Mouse (Mus musculus) intestine, postnatal 0 days (tissue): ENCODE data around the gene Dlgap1. TPM values are rescaled to one million over a fixed set of nuclear protein-coding genes. Genes with fewer than 3 reads are reported as not detected.
A peak's percentile ranks its signal among the peaks of the same experiment; 100 is the strongest.

Experiments used
- ATAC-seq: fragments of 200-750 bp; cut with Nextera tagmentation; 2 replicates; pipeline ENCODE4 v1.8.0; 2017; ENCODE audit warnings: mild to moderate bottlenecking, moderate TSS enrichment, moderate library complexity
- H3K27ac ChIP-seq: fragments of 300-500 bp; sonication (generic); 2 replicates; pipeline ENCODE4 v1.5.1; 2014; ENCODE audit warnings: mild to moderate bottlenecking, low read depth, low read length, moderate library complexity
- H3K27me3 ChIP-seq: fragments of 300-500 bp; sonication (generic); replicated peaks from 2 replicates; pipeline ENCODE4 v1.6.1; 2014; ENCODE audit warnings: low read length, mixed read lengths; ENCODE audit not compliant: control insufficient read depth, insufficient read depth
- H3K36me3 ChIP-seq: fragments of 300-500 bp; sonication (generic); 2 replicates; pipeline ENCODE4 v1.6.1; 2014; ENCODE audit warnings: mild to moderate bottlenecking, moderate library complexity; ENCODE audit not compliant: control insufficient read depth, insufficient read depth
- H3K4me1 ChIP-seq: fragments of 300-500 bp; sonication (generic); replicated peaks from 2 replicates; pipeline ENCODE4 v1.6.1; 2014; ENCODE audit warnings: antibody characterized with exemption, low read length, mixed read lengths; ENCODE audit not compliant: control insufficient read depth, insufficient read depth
- H3K4me2 ChIP-seq: fragments of 300-500 bp; sonication (generic); replicated peaks from 2 replicates; pipeline ENCODE4 v1.6.1; 2014; ENCODE audit warnings: low read depth, mild to moderate bottlenecking, moderate library complexity
- H3K4me3 ChIP-seq: fragments of 300-500 bp; sonication (generic); 2 replicates; pipeline ENCODE4 v1.5.1; 2014; ENCODE audit warnings: low read depth, low read length
- H3K9ac ChIP-seq: fragments of 300-500 bp; sonication (generic); 2 replicates; pipeline ENCODE4 v1.6.1; 2014; ENCODE audit warnings: mild to moderate bottlenecking, low read depth, low read length
- H3K9me3 ChIP-seq: fragments of 300-500 bp; sonication (generic); 2 replicates; pipeline ENCODE4 v1.6.1; 2016; ENCODE audit warnings: mixed run types; ENCODE audit not compliant: control insufficient read depth
- CTCF ChIP-seq: sonication (generic); IDR thresholded peaks from 2 replicates; pipeline ENCODE4 v1.5.1; 2016; ENCODE audit warnings: low read depth, mild to moderate bottlenecking, control low read depth, antibody characterized with exemption, moderate library complexity
- WGBS: fragments of 180-500 bp; shearing (Covaris S2); extraction: QIAGEN DNeasy Blood & Tissue Kit; methylation state at CpG from one replicate; pipeline ENCODE4 v1.1.7; 2014; 5-methylcytosine and 5-hydroxymethylcytosine counted together
- polyA plus RNA-seq: library from polyadenylated mRNA; unstranded; fragments of >200 nt; fragmentation: Nextera tagmentation; extraction: Ambion mirVana; gene quantifications from 2 replicates; pipeline ENCODE4 v1.2.1, GENCODE M21; 2015

Gene Dlgap1
- polyA plus RNA-seq, 1 experiment from 2014 or later = 0.85 TPM

DNA sequence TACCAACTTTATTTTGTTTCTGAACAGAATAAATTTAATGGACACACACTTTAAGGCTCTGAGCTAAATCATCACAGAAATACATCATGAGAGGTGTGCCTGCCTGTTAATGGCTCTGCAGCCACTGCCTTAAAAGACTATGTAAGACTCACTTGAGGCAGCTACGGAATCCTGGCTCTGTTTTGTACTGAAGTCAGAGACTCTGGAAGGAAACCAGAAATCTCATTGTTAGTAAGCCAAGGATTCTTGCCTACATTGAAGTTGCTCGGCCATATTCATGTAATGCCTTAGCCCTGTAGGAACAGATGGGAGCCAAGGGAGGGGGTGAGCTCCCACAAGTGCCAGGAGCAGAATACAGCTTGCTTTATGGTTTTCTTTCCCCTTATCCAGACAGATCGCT, 394.7 kb downstream of the Dlgap1 start:
- WGBS = 69% methylated on average over 3 of the region's 3 CpGs
- no peaks in the 10 kb centered on the region for H3K9me3 ChIP-seq
- no peaks in the 10 kb centered on the region for H3K4me1 ChIP-seq
- no peak overlapping the region for H3K4me2 ChIP-seq
- H3K4me3 ChIP-seq = no peak overlapping the region
- no peaks in the 10 kb centered on the region for H3K27me3 ChIP-seq
- H3K36me3 ChIP-seq = no peaks in the 10 kb centered on the region
- no peak for TF ChIP-seq CTCF
- H3K27ac ChIP-seq = no peak overlapping the region
- no peak for ATAC-seq
- H3K9ac ChIP-seq = no peak overlapping the region

- Histone ChIP-seq H3K9ac (no peak overlapping the region), H3K27ac (no peak overlapping the region), H3K4me2 (no peak overlapping the region), H3K36me3 (no peaks in the 10 kb centered on the region), H3K4me1 (no peaks in the 10 kb centered on the region), H3K27me3 (no peaks in the 10 kb centered on the region), H3K4me3 (no peak overlapping the region), H3K9me3 (no peaks in the 10 kb centered on the region)
- WGBS = 83% methylated on average over 1 of the region's 1 CpGs
- ATAC-seq = no peak
- TF ChIP-seq CTCF = no peak
Measured at GRCm38 (mm10) chr17:70363971-70364370, 395.1 kb downstream of the Dlgap1 start.

- no peak overlapping the region for H3K9ac ChIP-seq
- TF ChIP-seq CTCF = no peak
- 38% methylated on average over 3 of the region's 3 CpGs for WGBS
Measured at GRCm38 (mm10) chr17:70369124-70369523, 400.3 kb downstream of the Dlgap1 start.

DNA sequence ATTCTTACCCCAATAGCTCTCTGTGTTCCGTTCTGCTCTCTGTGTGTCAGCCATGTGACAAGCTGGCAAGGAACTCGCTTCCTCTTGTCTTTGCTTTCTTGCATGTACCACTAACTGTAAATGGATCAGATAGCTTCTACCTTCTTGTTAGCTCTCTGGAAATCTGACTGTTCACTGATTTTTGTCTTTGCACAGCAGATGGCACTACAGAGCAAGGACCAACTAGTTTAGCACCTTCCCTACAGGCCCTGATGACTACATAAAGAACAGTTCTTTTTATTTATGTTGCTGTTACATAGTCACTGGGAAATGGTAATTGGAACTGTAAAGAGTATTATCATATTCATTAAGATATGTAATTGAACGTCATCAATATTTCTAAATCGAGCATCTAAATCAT, 408.1 kb downstream of the Dlgap1 start:
- Histone ChIP-seq H3K27me3 (no peaks in the 10 kb centered on the region), H3K9ac (no peak overlapping the region), H3K4me3 (no peak overlapping the region), H3K4me2 (no peak overlapping the region), H3K27ac (no peak overlapping the region), H3K9me3 (no peaks in the 10 kb centered on the region), H3K36me3 (no peaks in the 10 kb centered on the region), H3K4me1 (no peaks in the 10 kb centered on the region)
- no peak for ATAC-seq
- WGBS = 69% methylated on average over 4 of the region's 4 CpGs
- TF ChIP-seq CTCF = peak; percentile 51

More at GRCm38 (mm10) chr17:70369124-70369523, 400.3 kb downstream of the Dlgap1 start:
- Histone ChIP-seq H3K9me3 (no peaks in the 10 kb centered on the region), H3K4me1 (no peaks in the 10 kb centered on the region), H3K27me3 (no peaks in the 10 kb centered on the region), H3K36me3 (no peaks in the 10 kb centered on the region), H3K4me3 (no peak overlapping the region), H3K27ac (no peak overlapping the region), H3K4me2 (no peak overlapping the region)
- no peak for ATAC-seq

GRCm38 (mm10) chr17:70388447-70388846, 419.6 kb downstream of the Dlgap1 start:
- WGBS = 57% methylated on average over 1 of the region's 1 CpGs
- 0 out of 2 replicates have a peak, but pooled peaks cover 3% of the 10 kb centered on the region for H3K9me3 ChIP-seq
- no peaks in the 10 kb centered on the region for H3K27me3 ChIP-seq
- no peak for ATAC-seq
- H3K27ac ChIP-seq = no peak overlapping the region
- H3K4me3 ChIP-seq = no peak overlapping the region
- H3K4me2 ChIP-seq = no peak overlapping the region
- H3K36me3 ChIP-seq = no peaks in the 10 kb centered on the region
- H3K4me1 ChIP-seq = no peaks in the 10 kb centered on the region
- H3K9ac ChIP-seq = no peak overlapping the region
- TF ChIP-seq CTCF = no peak

GRCm38 (mm10) chr17:70397220-70397619, 428.3 kb downstream of the Dlgap1 start:
- WGBS = 48% methylated on average over 3 of the region's 3 CpGs
- no peak overlapping the region for H3K4me2 ChIP-seq
- no peak overlapping the region for H3K4me3 ChIP-seq
- no peak overlapping the region for H3K9ac ChIP-seq
- no peak for TF ChIP-seq CTCF
- H3K4me1 ChIP-seq = no peaks in the 10 kb centered on the region
- H3K27me3 ChIP-seq = no peaks in the 10 kb centered on the region
- H3K27ac ChIP-seq = no peak overlapping the region
- no peaks in the 10 kb centered on the region for H3K36me3 ChIP-seq
- ATAC-seq = no peak
- H3K9me3 ChIP-seq = no peaks in the 10 kb centered on the region

DNA sequence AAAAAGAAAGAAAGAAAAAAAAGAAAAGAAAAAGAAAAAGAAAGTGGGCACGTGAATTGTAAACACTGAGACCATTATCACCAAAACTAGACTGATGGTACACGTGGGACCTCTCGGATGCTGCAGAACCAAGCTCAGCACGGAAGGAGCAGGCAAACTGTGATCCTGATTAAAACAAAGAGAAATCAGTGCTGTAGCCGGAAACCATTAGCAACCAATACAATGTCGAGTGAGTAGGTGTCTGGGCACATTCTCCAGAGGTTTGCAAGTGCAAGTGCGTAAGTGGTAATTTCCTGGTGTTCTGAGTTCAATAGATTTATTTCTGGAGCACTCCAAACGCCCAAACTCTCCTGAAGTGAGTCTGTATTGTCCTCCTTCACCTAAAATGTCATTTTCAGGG, 428.8 kb downstream of the Dlgap1 start:
- WGBS = 59% methylated on average over 8 of the region's 8 CpGs
- Histone ChIP-seq H3K27ac (no peak overlapping the region), H3K27me3 (no peaks in the 10 kb centered on the region), H3K9me3 (no peaks in the 10 kb centered on the region), H3K4me3 (no peak overlapping the region), H3K4me2 (no peak overlapping the region), H3K9ac (no peak overlapping the region), H3K36me3 (no peaks in the 10 kb centered on the region), H3K4me1 (no peaks in the 10 kb centered on the region)
- ATAC-seq = no peak
- TF ChIP-seq CTCF = no peak
